ENCODE assay signal across 38 mouse cellular contexts in genomic region chr17:24798229-24798628, GRCm38 (mm10). TPM values are rescaled to one million over a fixed set of nuclear protein-coding genes. Genes with fewer than 3 reads are reported as not detected.
"Had no signal": no experiment of that assay in that cellular context is flagged by ENCODE, and none has a peak within 500 bp of the region (broad histone marks: within the 10 kb centered on the region; RNA-seq: fewer than 3 reads in every experiment).

No protein-coding gene starts in this region.

- ATAC-seq: forebrain, embryonic 13.5 days; forebrain, embryonic 14.5 days; forebrain, embryonic 15.5 days; forebrain, embryonic 16.5 days; forebrain, postnatal 0 days had no signal

- H3K27me3 ChIP-seq: embryonic facial prominence, embryonic 12.5 days; embryonic facial prominence, embryonic 13.5 days; embryonic facial prominence, embryonic 15.5 days had no signal

- H3K4me2 ChIP-seq: embryonic facial prominence, embryonic 12.5 days; embryonic facial prominence, embryonic 13.5 days; embryonic facial prominence, embryonic 15.5 days; forebrain, embryonic 12.5 days; forebrain, embryonic 13.5 days; forebrain, embryonic 15.5 days had no signal

- H3K27ac ChIP-seq: embryonic facial prominence, embryonic 10.5 days; embryonic facial prominence, embryonic 12.5 days; embryonic facial prominence, embryonic 13.5 days; embryonic facial prominence, embryonic 15.5 days; forebrain, embryonic 10.5 days; forebrain, embryonic 12.5 days; forebrain, embryonic 13.5 days; forebrain, embryonic 15.5 days; gastrocnemius, adult 2 months; heart, adult 2 months had no signal

- DNase-seq: cerebellum, adult 8-10 months; cerebellum, adult 9-10 months; cerebellum, adult 9-11 months; cerebellum, postnatal 10 days; cerebellum, postnatal 14 days; cerebellum, postnatal 25 days; cerebellum, postnatal 36 days; embryo, embryonic 11 days; forebrain, postnatal 0 days; gastrocnemius, adult 2 months; gastrocnemius, postnatal 10 days; gastrocnemius, postnatal 14 days; gastrocnemius, postnatal 25 days; gastrocnemius, postnatal 36 days; heart, adult 18-20 months; heart, adult 2 months had no signal

- H3K36me3 ChIP-seq: embryonic facial prominence, embryonic 10.5 days; embryonic facial prominence, embryonic 12.5 days; embryonic facial prominence, embryonic 13.5 days; embryonic facial prominence, embryonic 15.5 days; forebrain, embryonic 10.5 days; forebrain, embryonic 12.5 days; forebrain, embryonic 15.5 days had no signal

- H3K4me1 ChIP-seq: embryonic facial prominence, embryonic 12.5 days; embryonic facial prominence, embryonic 13.5 days; embryonic facial prominence, embryonic 15.5 days; forebrain, embryonic 10.5 days; forebrain, embryonic 12.5 days; forebrain, embryonic 13.5 days; forebrain, embryonic 15.5 days had no signal

- H3K9ac ChIP-seq: embryonic facial prominence, embryonic 12.5 days; embryonic facial prominence, embryonic 13.5 days; embryonic facial prominence, embryonic 15.5 days; forebrain, embryonic 12.5 days; forebrain, embryonic 13.5 days; forebrain, embryonic 15.5 days; forebrain, postnatal 0 days had no signal

- H3K9me3 ChIP-seq: embryonic facial prominence, embryonic 10.5 days; embryonic facial prominence, embryonic 12.5 days; embryonic facial prominence, embryonic 13.5 days; embryonic facial prominence, embryonic 15.5 days; forebrain, embryonic 10.5 days; forebrain, embryonic 12.5 days; forebrain, embryonic 13.5 days; forebrain, embryonic 15.5 days had no signal

- H3K4me3 ChIP-seq: embryonic facial prominence, embryonic 10.5 days; embryonic facial prominence, embryonic 12.5 days; embryonic facial prominence, embryonic 13.5 days; embryonic facial prominence, embryonic 15.5 days; erythroblast, embryonic 14.5 days; forebrain, embryonic 10.5 days; forebrain, embryonic 12.5 days; forebrain, embryonic 13.5 days; forebrain, embryonic 15.5 days; gastrocnemius, adult 2 months; heart, adult 2 months had no signal

RNA-seq across cellular contexts. Expression of gene Meiob, which starts 5.9 kb away (rescaled TPM):
- total RNA-seq: forebrain, postnatal 0 days; gastrocnemius, adult 18-20 months; gastrocnemius, adult 2 months; gastrocnemius, adult 8-10 months; gastrocnemius, postnatal 10 days; gastrocnemius, postnatal 14 days; gastrocnemius, postnatal 25 days; gastrocnemius, postnatal 36 days; gastrocnemius, postnatal 4 days; granulocyte monocyte progenitor cell, adult 5-6 weeks had no signal
- polyA plus RNA-seq: cortical plate, adult 2 months; embryonic facial prominence, embryonic 10.5 days; embryonic facial prominence, embryonic 11.5 days; embryonic facial prominence, embryonic 12.5 days; embryonic facial prominence, embryonic 13.5 days; embryonic facial prominence, embryonic 14.5 days; erythroblast, embryonic 14.5 days; forebrain, embryonic 11.5 days; forebrain, embryonic 12.5 days; forebrain, embryonic 13.5 days; forebrain, embryonic 14.5 days; forebrain, embryonic 15.5 days; forebrain, embryonic 16.5 days; frontal cortex, adult 2 months; heart, adult 2 months had no signal

RNA-seq across cellular contexts. Expression of gene Hs3st6, which starts 45.4 kb away (rescaled TPM):
- total RNA-seq: common myeloid progenitor, adult 5-6 weeks; gastrocnemius, adult 18-20 months; gastrocnemius, adult 2 months; gastrocnemius, adult 8-10 months; gastrocnemius, postnatal 14 days; gastrocnemius, postnatal 25 days; gastrocnemius, postnatal 36 days; gastrocnemius, postnatal 4 days; granulocyte monocyte progenitor cell, adult 5-6 weeks; heart, adult 2 months; heart, adult 8-10 months had no signal
- polyA plus RNA-seq: erythroblast, embryonic 14.5 days; forebrain, embryonic 15.5 days; forebrain, embryonic 16.5 days had no signal
